In genomic region chr6:42348281-42349005, GRCm38 (mm10) we compare ENCODE assay signal across 8 mouse cellular contexts. TPM values are rescaled to one million over a fixed set of nuclear protein-coding genes. Genes with fewer than 3 reads are reported as not detected.
DNase-seq lines count a peak whose midpoint lies in the region; ATAC-seq and TF ChIP-seq lines count a peak whose summit lies in the region.

No protein-coding gene starts in this region.

- H3K27ac ChIP-seq in kidney, embryonic 15.5 days: peak overlapping the region; percentile 99; the same call in 1 of the 2 replicates
- H3K27ac ChIP-seq in kidney, adult 2 months (ENCODE audit: insufficient read depth, low read depth, low read length): no peak overlapping the region
- 0 out of 2 replicates have a peak overlapping the region, but pooled peaks have one; percentile 90 for H3K27ac ChIP-seq in hindbrain, embryonic 15.5 days (replicated peaks)
- no peak overlapping the region for H3K27ac ChIP-seq in midbrain, embryonic 14.5 days (replicated peaks; ENCODE audit: low read depth, low read length)

- H3K4me2 ChIP-seq in kidney, embryonic 15.5 days: peak overlapping the region; percentile 78
- H3K4me2 ChIP-seq in hindbrain, embryonic 15.5 days: peak overlapping the region; percentile 91
- H3K4me2 ChIP-seq in midbrain, embryonic 14.5 days (ENCODE audit: low read length): peak overlapping the region; percentile 69

- no peak for DNase-seq in kidney, adult 2 months
- peak; percentile 63 to 64 for DNase-seq in cerebellum, postnatal 36 days
- DNase-seq in midbrain, embryonic 14.5 days: no peak
- DNase-seq in urinary bladder, adult 18-20 months (ENCODE audit: low spot score in 2 of 2): no peak
- no peak for DNase-seq in frontal cortex, postnatal 25 days (ENCODE audit: low spot score in 2 of 2)

- TF ChIP-seq CTCF in kidney, adult 2 months (conservative IDR thresholded peaks at IDR 0.05; ENCODE audit: insufficient read depth, insufficient read length, low read depth, low read length): no peak

- no peak for ATAC-seq in kidney, embryonic 15.5 days (replicated peaks; ENCODE audit: low FRiP score)
- no peak for ATAC-seq in hindbrain, embryonic 15.5 days (ENCODE audit: low FRiP score, low read depth)
- ATAC-seq in midbrain, embryonic 14.5 days (ENCODE audit: low FRiP score, low TSS enrichment): no peak
- no peak for ATAC-seq in frontal cortex, adult (ENCODE audit: low TSS enrichment)

- peak overlapping the region; percentile 91; the same call in 1 of the 2 replicates for H3K9ac ChIP-seq in kidney, embryonic 15.5 days
- H3K9ac ChIP-seq in hindbrain, embryonic 15.5 days: no peak overlapping the region
- H3K9ac ChIP-seq in midbrain, embryonic 14.5 days (replicated peaks; ENCODE audit: low read length): no peak overlapping the region

- TF ChIP-seq POLR2A in kidney, adult 2 months (IDR thresholded peaks at IDR 0.05; ENCODE audit: low read depth, low read length): no peak

- peak overlapping the region; percentile 86 for H3K4me3 ChIP-seq in kidney, embryonic 15.5 days (replicated peaks)
- H3K4me3 ChIP-seq in kidney, adult 2 months (ENCODE audit: insufficient read depth, low read depth, low read length): no peak overlapping the region
- H3K4me3 ChIP-seq in hindbrain, embryonic 15.5 days: peak overlapping the region; percentile 92
- peak overlapping the region; percentile 80 for H3K4me3 ChIP-seq in midbrain, embryonic 14.5 days (replicated peaks; ENCODE audit: low read depth, low read length)

- H3K9me3 ChIP-seq in kidney, embryonic 15.5 days (replicated peaks): no peaks in the 10 kb centered on the region
- H3K9me3 ChIP-seq in hindbrain, embryonic 15.5 days: no peaks in the 10 kb centered on the region
- H3K9me3 ChIP-seq in midbrain, embryonic 14.5 days (ENCODE audit: control insufficient read depth, low read length): no peaks in the 10 kb centered on the region

- WGBS in kidney, embryonic 15.5 days: 34% methylated on average over 12 of the region's 12 CpGs
- WGBS in kidney, adult 2 months: 33% methylated on average over 12 of the region's 12 CpGs
- WGBS in hindbrain, embryonic 15.5 days: 36% methylated on average over 12 of the region's 12 CpGs
- WGBS in midbrain, embryonic 14.5 days: 39% methylated on average over 12 of the region's 12 CpGs

- peaks cover 22% of the 10 kb centered on the region for H3K36me3 ChIP-seq in kidney, embryonic 15.5 days
- no peaks in the 10 kb centered on the region; the same call in 1 of the 2 replicates for H3K36me3 ChIP-seq in kidney, adult 2 months (ENCODE audit: control insufficient read depth, insufficient read depth, low read length)
- no peaks in the 10 kb centered on the region for H3K36me3 ChIP-seq in hindbrain, embryonic 15.5 days
- peaks cover 5% of the 10 kb centered on the region; the same call in 1 of the 2 replicates for H3K36me3 ChIP-seq in midbrain, embryonic 14.5 days (ENCODE audit: control insufficient read depth, insufficient read depth, low read length)

- H3K4me1 ChIP-seq in kidney, embryonic 15.5 days: peaks cover 40% of the 10 kb centered on the region
- peaks cover 17% of the 10 kb centered on the region for H3K4me1 ChIP-seq in kidney, adult 2 months (ENCODE audit: control insufficient read depth, insufficient read depth, low read length)
- H3K4me1 ChIP-seq in hindbrain, embryonic 15.5 days (replicated peaks): peaks cover 31% of the 10 kb centered on the region
- H3K4me1 ChIP-seq in midbrain, embryonic 14.5 days (ENCODE audit: control insufficient read depth, insufficient read depth, low read length): peaks cover 21% of the 10 kb centered on the region

- H3K27me3 ChIP-seq in kidney, embryonic 15.5 days: 0 out of 2 replicates have a peak, but pooled peaks cover 4% of the 10 kb centered on the region
- no peaks in the 10 kb centered on the region for H3K27me3 ChIP-seq in kidney, adult 2 months (replicated peaks; ENCODE audit: control insufficient read depth, insufficient read depth, low read length)
- H3K27me3 ChIP-seq in hindbrain, embryonic 15.5 days: no peaks in the 10 kb centered on the region
- H3K27me3 ChIP-seq in midbrain, embryonic 14.5 days (ENCODE audit: control insufficient read depth, insufficient read depth, low read length): no peaks in the 10 kb centered on the region

RNA-seq across cellular contexts. Expression of gene Zyx, which starts 1.0 kb away (rescaled TPM):
- 102 and 127 TPM in 2 replicates for polyA plus RNA-seq in kidney, embryonic 15.5 days (2015; fragmentation: Nextera tagmentation; extraction: Ambion mirVana)
- polyA plus RNA-seq in kidney, adult 2 months (2012; rRNA removed): 90.0 and 94.2 TPM in 2 replicates
- polyA plus RNA-seq in hindbrain, embryonic 15.5 days (2015; fragmentation: Nextera tagmentation; extraction: Ambion mirVana): 50.2 and 63.0 TPM in 2 replicates
- 42.1 and 55.7 TPM in 2 replicates for polyA plus RNA-seq in midbrain, embryonic 14.5 days (2014; fragmentation: Nextera tagmentation; extraction: Ambion mirVana)

RNA-seq across cellular contexts. Expression of gene Fam131b, which starts 24.0 kb away (rescaled TPM):
- 0.24 and 0.26 TPM in 2 replicates for polyA plus RNA-seq in kidney, embryonic 15.5 days (2015; fragmentation: Nextera tagmentation; extraction: Ambion mirVana)
- polyA plus RNA-seq in kidney, adult 2 months (2012; rRNA removed): 0.05 TPM in 2 replicates
- polyA plus RNA-seq in hindbrain, embryonic 15.5 days (2015; fragmentation: Nextera tagmentation; extraction: Ambion mirVana): 6.5 and 7.5 TPM in 2 replicates
- 4.6 and 6.2 TPM in 2 replicates for polyA plus RNA-seq in midbrain, embryonic 14.5 days (2014; fragmentation: Nextera tagmentation; extraction: Ambion mirVana)

RNA-seq across cellular contexts. Expression of gene Epha1, which starts 24.6 kb away (rescaled TPM):
- polyA plus RNA-seq in kidney, embryonic 15.5 days (2015; fragmentation: Nextera tagmentation; extraction: Ambion mirVana): 7.5 and 8.5 TPM in 2 replicates
- 17.0 and 20.0 TPM in 2 replicates for polyA plus RNA-seq in kidney, adult 2 months (2012; rRNA removed)
- polyA plus RNA-seq in hindbrain, embryonic 15.5 days (2015; fragmentation: Nextera tagmentation; extraction: Ambion mirVana): 0.29 and 0.56 TPM in 2 replicates
- polyA plus RNA-seq in midbrain, embryonic 14.5 days (2014; fragmentation: Nextera tagmentation; extraction: Ambion mirVana): 0.09 and 0.14 TPM in 2 replicates

RNA-seq across cellular contexts. Expression of gene Tas2r143, which starts 51.6 kb away (rescaled TPM):
- polyA plus RNA-seq in kidney, embryonic 15.5 days (2015; fragmentation: Nextera tagmentation; extraction: Ambion mirVana): not detected in 2 replicates
- polyA plus RNA-seq in kidney, adult 2 months (2012; rRNA removed): not detected in 2 replicates
- polyA plus RNA-seq in hindbrain, embryonic 15.5 days (2015; fragmentation: Nextera tagmentation; extraction: Ambion mirVana): not detected in 2 replicates
- not detected in 2 replicates for polyA plus RNA-seq in midbrain, embryonic 14.5 days (2014; fragmentation: Nextera tagmentation; extraction: Ambion mirVana)

RNA-seq across cellular contexts. Expression of gene Tas2r135, which starts 56.8 kb away (rescaled TPM):
- polyA plus RNA-seq in kidney, embryonic 15.5 days (2015; fragmentation: Nextera tagmentation; extraction: Ambion mirVana): not detected in 2 replicates
- polyA plus RNA-seq in kidney, adult 2 months (2012; rRNA removed): not detected in 2 replicates
- polyA plus RNA-seq in hindbrain, embryonic 15.5 days (2015; fragmentation: Nextera tagmentation; extraction: Ambion mirVana): not detected in 2 replicates
- polyA plus RNA-seq in midbrain, embryonic 14.5 days (2014; fragmentation: Nextera tagmentation; extraction: Ambion mirVana): not detected in 2 replicates

Comparison
In these comparisons a context has a peak if more than half of its experiments do, and no peak if none do; other contexts are left out.
1. H3K27ac ChIP-seq: peak in kidney, embryonic 15.5 days (single experiment) and hindbrain, embryonic 15.5 days (single experiment); none in kidney, adult 2 months (single experiment) and midbrain, embryonic 14.5 days (single experiment).
2. DNase-seq: peak in cerebellum, postnatal 36 days (2 of 2); none in kidney, adult 2 months (single experiment), midbrain, embryonic 14.5 days (single experiment), urinary bladder, adult 18-20 months (0 of 2) and frontal cortex, postnatal 25 days (0 of 2).
3. Peak in every context shown above with its lines, with median percentiles within 50 percentile points of each other: H3K4me2 ChIP-seq.